Mouse (Mus musculus) embryonic fibroblast, embryonic 13.5 days (primary cell): ENCODE results near the gene Kctd6.

ENCODE experiments used
- CTCF ChIP-seq: IDR thresholded peaks from 2 replicates; pipeline ENCODE4 v1.5.1; 2011; ENCODE audit warnings: mild to moderate bottlenecking, control low read depth, low read length, moderate library complexity, borderline replicate concordance; ENCODE audit not compliant: insufficient read depth
- POLR2A ChIP-seq: IDR thresholded peaks from 2 replicates; pipeline ENCODE4 v1.6.1; 2011; ENCODE audit warnings: low read depth, mild to moderate bottlenecking, control low read depth, low read length, moderate library complexity

DNA sequence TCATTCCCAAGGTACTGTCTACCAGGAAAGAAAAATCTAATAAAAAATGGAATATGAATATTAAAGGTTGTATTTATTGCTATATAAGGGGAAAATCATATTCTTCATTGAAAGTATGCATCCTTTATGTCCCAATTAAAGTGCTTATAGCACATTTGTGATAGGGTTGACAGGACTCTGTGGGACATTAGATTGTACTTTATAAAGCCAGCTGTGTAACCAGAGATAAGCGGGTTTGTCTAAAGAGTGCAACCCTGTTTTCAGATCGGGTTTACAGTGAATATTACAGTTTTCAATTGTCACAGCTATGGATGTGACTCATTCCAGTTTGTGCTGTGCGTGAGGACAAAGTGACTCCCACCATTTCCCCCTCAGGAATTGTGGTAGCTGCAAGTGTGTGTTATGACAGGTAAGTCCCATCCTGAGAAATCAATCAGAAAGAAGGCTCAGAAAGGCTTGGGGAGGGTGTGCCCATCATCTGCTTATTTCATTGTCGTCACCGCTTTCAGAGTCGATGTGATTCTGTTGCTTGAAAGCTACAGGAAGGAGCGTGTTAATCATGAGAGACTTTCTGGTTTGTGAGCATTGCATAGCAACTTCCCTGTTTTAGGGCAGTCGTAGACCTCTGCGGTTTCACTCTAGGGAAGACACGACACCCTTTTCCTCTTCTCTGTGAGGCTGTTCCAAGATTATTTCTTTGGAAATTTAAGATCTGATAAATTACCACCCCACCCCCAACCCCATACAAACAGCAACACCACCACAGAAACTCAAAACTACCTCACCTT lies 9.8 kb downstream of the Kctd6 start:
- TF ChIP-seq CTCF (no peak), POLR2A (no peak)
